Mouse (Mus musculus) liver, adult 2 months (tissue): Measurements from ENCODE around the gene Ptpn13.

ENCODE experiments used
- CTCF ChIP-seq: fragments of 200-500 bp; IDR thresholded peaks from 2 replicates; pipeline ENCODE4 v1.5.1; 2011; ENCODE audit warnings: low read depth, low read length, control low read depth
- POLR2A ChIP-seq: fragments of 200-500 bp; IDR thresholded peaks from 2 replicates; pipeline ENCODE4 v1.6.1; 2011; ENCODE audit warnings: low read length, control low read depth; ENCODE audit not compliant: insufficient read depth; ENCODE audit errors: extremely low read depth

GRCm38 (mm10) chr5:103628499-103628898 is 203.5 kb downstream of the Ptpn13 start:
- TF ChIP-seq POLR2A = no peak
- TF ChIP-seq CTCF = no peak
